Mouse (Mus musculus): ENCODE measurements around the gene Phf23. TPM values are rescaled to one million over a fixed set of nuclear protein-coding genes. Genes with fewer than 3 reads are reported as not detected.

Gene Phf23
- polyA plus RNA-seq, 1 experiment: 93.4 TPM

DNA sequence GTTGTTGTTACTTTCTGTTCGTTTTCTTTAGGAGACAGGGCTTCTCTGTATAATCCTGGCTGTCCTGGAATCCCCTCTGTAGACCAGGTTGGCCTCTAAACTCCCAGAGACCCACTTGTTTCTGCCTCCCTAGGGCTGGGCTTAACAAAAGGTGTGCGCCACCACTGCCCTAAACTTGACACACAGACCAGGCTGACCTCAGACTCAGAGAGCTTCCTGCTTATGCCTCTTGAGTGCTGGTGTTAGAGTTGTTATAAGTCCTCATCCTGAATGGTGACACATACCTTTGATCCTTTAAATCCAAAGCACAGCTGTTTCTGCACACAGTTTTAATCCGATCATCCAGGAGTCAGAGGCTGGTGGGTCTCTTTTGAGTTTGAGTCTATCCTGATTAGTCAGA is 2.6 kb upstream of the Phf23 start:
- Histone ChIP-seq H3K36me3 (ENCODE audit: control insufficient read depth, insufficient read depth) (peaks cover 56% of the 10 kb centered on the region), H3K79me3 (ENCODE audit: low read depth) (peaks cover 27% of the 10 kb centered on the region), H3K4me3 (ENCODE audit: insufficient read depth, poor library complexity, severe bottlenecking) (peak overlapping the region; percentile 7), H3ac (ENCODE audit: control insufficient read depth, insufficient read length, low read depth) (no peak overlapping the region), H3K79me2 (ENCODE audit: control insufficient read depth, insufficient read depth) (peaks cover 50% of the 10 kb centered on the region), H3K27me3 (ENCODE audit: control insufficient read depth, insufficient read depth, insufficient read length) (no peaks in the 10 kb centered on the region)
- TF ChIP-seq MYOG (IDR thresholded peaks at IDR 0.05; ENCODE audit: control insufficient read depth, extremely low read depth, insufficient read length) (no peak), MYOD1 (IDR thresholded peaks at IDR 0.05; ENCODE audit: control insufficient read depth, insufficient read length, low read depth) (no peak), CEBPB (IDR thresholded peaks at IDR 0.05; ENCODE audit: low read depth) (no peak), USF1 (IDR thresholded peaks at IDR 0.05; ENCODE audit: low read depth) (no peak), FOSL1 (IDR thresholded peaks at IDR 0.05; ENCODE audit: insufficient read depth, low read length, poor library complexity, severe bottlenecking) (no peak), CTCF (IDR thresholded peaks at IDR 0.05; ENCODE audit: control insufficient read depth, insufficient read depth, insufficient read length) (no peak), MAX (IDR thresholded peaks at IDR 0.05) (no peak)

DNA sequence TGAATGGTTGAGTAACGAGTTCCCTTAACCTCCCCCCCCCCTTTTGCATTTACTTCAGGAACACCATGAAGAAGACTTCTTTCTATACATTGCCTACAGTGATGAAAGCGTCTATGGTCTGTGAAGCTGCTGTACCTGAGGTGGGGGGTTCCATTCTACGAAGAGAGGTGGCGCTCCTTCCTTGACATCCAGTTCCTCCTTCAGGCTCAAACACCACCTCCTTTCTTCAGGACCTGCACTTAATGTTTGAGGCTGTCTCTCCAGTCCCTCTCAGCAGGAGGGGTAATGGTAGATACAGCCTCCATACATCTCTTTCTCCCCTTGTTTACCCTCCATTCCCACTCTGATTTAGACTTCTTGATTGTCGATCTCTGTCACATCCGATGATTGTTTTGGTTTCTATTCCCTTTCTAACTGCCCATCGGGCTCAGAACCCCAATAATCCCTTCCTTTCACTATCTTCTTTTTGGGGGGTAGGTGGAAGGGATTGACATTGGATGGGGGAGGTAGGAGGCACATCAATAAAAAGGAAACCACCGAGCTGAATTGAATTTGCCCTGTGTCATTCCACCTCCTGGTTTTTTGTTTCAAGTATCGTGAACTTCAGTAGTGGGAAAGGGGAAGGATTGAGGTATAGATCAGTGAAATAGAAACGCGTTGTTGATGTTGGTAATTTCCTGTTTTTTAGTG is 1.0 kb upstream of the Phf23 start:
- H3K27me3 ChIP-seq (ENCODE audit: control insufficient read depth, insufficient read depth, insufficient read length): no peaks in the 10 kb centered on the region
- H3ac ChIP-seq (ENCODE audit: control insufficient read depth, insufficient read length, low read depth): no peak overlapping the region
- peaks cover 62% of the 10 kb centered on the region for H3K79me2 ChIP-seq (ENCODE audit: control insufficient read depth, insufficient read depth)
- H3K4me3 ChIP-seq (ENCODE audit: insufficient read depth, poor library complexity, severe bottlenecking): no peak overlapping the region
- TF ChIP-seq FOSL1 (IDR thresholded peaks at IDR 0.05; ENCODE audit: insufficient read depth, low read length, poor library complexity, severe bottlenecking) (no peak), MAX (IDR thresholded peaks at IDR 0.05) (no peak), MYOD1 (IDR thresholded peaks at IDR 0.05; ENCODE audit: control insufficient read depth, insufficient read length, low read depth) (no peak)
- H3K36me3 ChIP-seq (ENCODE audit: control insufficient read depth, insufficient read depth): peaks cover 56% of the 10 kb centered on the region
- peaks cover 36% of the 10 kb centered on the region for H3K79me3 ChIP-seq (ENCODE audit: low read depth)

DNA sequence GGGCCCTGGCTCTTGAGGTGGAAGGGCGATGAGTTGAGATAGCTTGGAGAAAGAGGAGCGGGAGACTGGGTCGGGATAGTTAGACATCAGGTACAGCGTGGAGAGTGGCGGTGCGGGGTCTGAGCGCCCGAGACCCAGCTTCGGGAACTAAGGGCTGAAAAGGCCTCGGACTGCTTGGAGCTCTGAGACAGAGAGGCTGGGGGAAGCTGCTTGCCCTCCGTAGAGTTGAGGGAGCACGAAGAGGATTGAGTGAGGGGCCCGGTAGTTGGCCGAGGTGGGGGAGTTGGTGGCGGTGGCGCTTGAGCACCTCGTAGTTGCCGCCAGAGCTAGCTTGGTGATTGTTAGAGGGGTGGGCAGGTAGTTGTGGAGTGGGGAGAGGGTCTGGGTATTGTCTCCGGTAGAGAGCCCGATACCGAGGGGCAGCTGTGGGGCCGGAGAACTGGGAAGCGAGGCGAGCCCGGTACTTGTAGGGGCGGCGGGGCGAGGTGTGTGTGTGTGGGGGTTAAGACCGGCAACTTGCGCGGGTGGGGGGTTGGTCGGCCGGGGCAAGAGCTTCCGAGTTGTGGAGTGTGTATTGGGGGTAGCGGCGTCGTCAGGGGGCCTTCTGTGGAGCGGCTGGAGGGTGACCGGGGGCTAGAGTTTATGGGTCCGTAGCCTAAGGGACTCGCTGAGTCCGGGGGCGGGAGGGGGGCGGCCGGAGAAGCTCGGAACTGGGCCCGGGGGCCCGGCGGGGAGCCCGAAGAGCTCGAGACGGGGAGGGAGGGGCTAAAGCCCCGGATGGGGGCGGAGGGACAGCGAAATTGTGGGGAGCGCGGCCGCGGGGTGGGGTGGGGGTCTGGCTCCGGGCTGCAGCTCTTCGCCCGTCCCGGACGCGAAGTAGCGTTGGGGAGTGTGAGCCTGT is 834 bp downstream of the Phf23 start:
- H3K79me3 ChIP-seq (ENCODE audit: low read depth): peaks cover 44% of the 10 kb centered on the region
- H3K4me3 ChIP-seq (ENCODE audit: insufficient read depth, poor library complexity, severe bottlenecking): peak overlapping the region; percentile 100
- peaks cover 71% of the 10 kb centered on the region for H3K79me2 ChIP-seq (ENCODE audit: control insufficient read depth, insufficient read depth)
- peak overlapping the region; percentile 82 for H3ac ChIP-seq (ENCODE audit: control insufficient read depth, insufficient read length, low read depth)
- H3K36me3 ChIP-seq (ENCODE audit: control insufficient read depth, insufficient read depth): peaks cover 56% of the 10 kb centered on the region
- TF ChIP-seq MYOG (IDR thresholded peaks at IDR 0.05; ENCODE audit: control insufficient read depth, extremely low read depth, insufficient read length) (no peak), MAX (IDR thresholded peaks at IDR 0.05) (no peak), CTCF (IDR thresholded peaks at IDR 0.05; ENCODE audit: control insufficient read depth, insufficient read depth, insufficient read length) (no peak), MYOD1 (IDR thresholded peaks at IDR 0.05; ENCODE audit: control insufficient read depth, insufficient read length, low read depth) (no peak), FOSL1 (IDR thresholded peaks at IDR 0.05; ENCODE audit: insufficient read depth, low read length, poor library complexity, severe bottlenecking) (no peak), CEBPB (IDR thresholded peaks at IDR 0.05; ENCODE audit: low read depth) (no peak), USF1 (IDR thresholded peaks at IDR 0.05; ENCODE audit: low read depth) (no peak)
- H3K27me3 ChIP-seq (ENCODE audit: control insufficient read depth, insufficient read depth, insufficient read length): no peaks in the 10 kb centered on the region

DNA sequence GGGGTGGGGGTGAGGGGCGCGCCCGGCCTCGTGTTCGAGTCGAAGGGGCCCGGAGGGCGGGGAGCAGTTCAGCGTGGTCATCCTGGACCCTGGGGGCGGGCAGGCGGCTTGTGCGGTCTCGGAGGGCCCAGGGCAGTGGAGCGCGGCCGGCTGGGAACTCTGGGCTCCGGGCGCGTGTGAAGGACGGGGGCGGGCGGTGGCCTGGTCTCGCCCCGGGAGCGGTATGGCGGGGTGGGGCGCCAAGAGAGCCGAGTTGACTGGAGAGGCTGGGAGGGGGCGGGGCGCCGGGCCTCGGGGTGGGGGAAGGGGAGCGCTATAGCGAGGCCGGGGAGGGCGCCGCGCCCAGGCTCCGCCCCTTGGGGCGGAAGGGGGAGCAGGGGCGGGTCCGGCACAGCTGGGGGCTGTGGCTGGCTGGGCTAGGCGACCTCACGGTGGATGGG is 1.5 kb downstream of the Phf23 start:
- peaks cover 46% of the 10 kb centered on the region for H3K79me3 ChIP-seq (ENCODE audit: low read depth)
- peaks cover 73% of the 10 kb centered on the region for H3K79me2 ChIP-seq (ENCODE audit: control insufficient read depth, insufficient read depth)
- H3K4me3 ChIP-seq (ENCODE audit: insufficient read depth, poor library complexity, severe bottlenecking): peak overlapping the region; percentile 100
- H3K27me3 ChIP-seq (ENCODE audit: control insufficient read depth, insufficient read depth, insufficient read length): no peaks in the 10 kb centered on the region
- peak overlapping the region; percentile 82 for H3ac ChIP-seq (ENCODE audit: control insufficient read depth, insufficient read length, low read depth)
- H3K36me3 ChIP-seq (ENCODE audit: control insufficient read depth, insufficient read depth): peaks cover 56% of the 10 kb centered on the region
- TF ChIP-seq USF1 (IDR thresholded peaks at IDR 0.05; ENCODE audit: low read depth): no peak

DNA sequence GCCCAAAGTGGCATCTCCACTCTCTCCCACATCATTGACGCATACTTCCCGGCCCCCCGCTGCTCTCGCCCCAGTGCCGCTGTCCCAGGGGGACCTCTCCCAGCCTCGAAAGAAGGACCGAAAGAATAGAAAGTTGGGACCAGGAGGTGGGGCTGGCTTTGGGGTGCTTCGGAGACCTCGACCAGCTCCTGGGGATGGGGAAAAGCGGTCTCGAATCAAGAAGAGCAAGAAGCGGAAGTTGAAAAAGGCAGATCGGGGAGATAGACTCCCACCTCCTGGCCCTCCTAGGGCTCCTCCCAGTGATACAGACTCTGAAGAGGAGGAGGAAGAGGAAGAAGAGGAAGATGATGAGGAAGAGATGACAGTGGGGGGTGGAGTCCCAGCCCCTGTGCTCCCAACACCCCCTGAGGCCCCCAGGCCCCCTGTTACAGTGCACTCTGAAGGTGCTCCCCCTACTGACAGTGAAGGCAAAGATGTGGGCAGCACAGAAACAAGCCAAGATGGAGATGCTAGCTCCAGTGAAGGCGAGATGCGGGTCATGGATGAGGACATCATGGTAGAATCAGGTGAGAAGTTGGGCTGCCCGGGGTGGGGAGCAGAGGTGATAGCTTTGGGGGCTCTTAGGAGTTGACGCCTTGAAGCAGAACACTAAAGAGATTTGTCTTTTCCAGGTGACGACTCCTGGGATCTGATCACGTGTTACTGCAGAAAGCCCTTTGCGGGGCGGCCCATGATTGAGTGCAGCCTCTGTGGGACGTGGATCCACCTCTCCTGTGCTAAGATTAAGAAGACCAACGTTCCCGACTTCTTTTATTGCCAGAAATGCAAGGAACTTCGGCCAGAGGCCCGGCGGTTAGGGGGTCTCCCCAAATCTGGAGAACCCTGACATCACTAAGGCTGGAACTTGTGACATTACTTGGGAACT is 3.3 kb downstream of the Phf23 start:
- no peaks in the 10 kb centered on the region for H3K27me3 ChIP-seq (ENCODE audit: control insufficient read depth, insufficient read depth, insufficient read length)
- no peak overlapping the region for H3K4me3 ChIP-seq (ENCODE audit: insufficient read depth, poor library complexity, severe bottlenecking)
- no peak overlapping the region for H3ac ChIP-seq (ENCODE audit: control insufficient read depth, insufficient read length, low read depth)
- peaks cover 40% of the 10 kb centered on the region for H3K36me3 ChIP-seq (ENCODE audit: control insufficient read depth, insufficient read depth)
- peaks cover 73% of the 10 kb centered on the region for H3K79me2 ChIP-seq (ENCODE audit: control insufficient read depth, insufficient read depth)
- TF ChIP-seq FOSL1 (IDR thresholded peaks at IDR 0.05; ENCODE audit: insufficient read depth, low read length, poor library complexity, severe bottlenecking) (no peak), MAX (IDR thresholded peaks at IDR 0.05) (no peak), CTCF (IDR thresholded peaks at IDR 0.05; ENCODE audit: control insufficient read depth, insufficient read depth, insufficient read length) (no peak), CEBPB (IDR thresholded peaks at IDR 0.05; ENCODE audit: low read depth) (no peak), MYOD1 (IDR thresholded peaks at IDR 0.05; ENCODE audit: control insufficient read depth, insufficient read length, low read depth) (no peak), USF1 (IDR thresholded peaks at IDR 0.05; ENCODE audit: low read depth) (no peak), MYOG (IDR thresholded peaks at IDR 0.05; ENCODE audit: control insufficient read depth, extremely low read depth, insufficient read length) (no peak)
- H3K79me3 ChIP-seq (ENCODE audit: low read depth): peaks cover 55% of the 10 kb centered on the region
